Mouse (Mus musculus) midbrain, postnatal 0 days (tissue): ENCODE data around the gene Pygo1. TPM values are rescaled to one million over a fixed set of nuclear protein-coding genes. Genes with fewer than 3 reads are reported as not detected.

Experiments used
- ATAC-seq: fragments of 200-750 bp; cut with Nextera tagmentation; 2 replicates; pipeline ENCODE4 v1.8.0; 2017; ENCODE audit warnings: moderate number of reproducible peaks, mild to moderate bottlenecking, moderate TSS enrichment, moderate library complexity; ENCODE audit not compliant: low FRiP score
- DNase-seq: peaks from one replicate; pipeline ENCODE4 v3.0.0-alpha.2; 2015; ENCODE audit warnings: low spot score
- H3K27ac ChIP-seq: fragments of 300-500 bp; sonication (generic); 2 replicates; pipeline ENCODE4 v1.5.1; 2014; ENCODE audit warnings: low read depth, mild to moderate bottlenecking, low read length, mixed read lengths
- H3K27me3 ChIP-seq: fragments of 300-500 bp; sonication (generic); 2 replicates; pipeline ENCODE4 v1.6.1; 2014; ENCODE audit warnings: low read length, control low read depth, mixed read lengths; ENCODE audit not compliant: insufficient read depth
- H3K36me3 ChIP-seq: fragments of 300-500 bp; sonication (generic); 2 replicates; pipeline ENCODE4 v1.6.1; 2014; ENCODE audit warnings: low read length, control low read depth, mixed read lengths; ENCODE audit not compliant: insufficient read depth
- H3K4me1 ChIP-seq: fragments of 300-500 bp; sonication (generic); 2 replicates; pipeline ENCODE4 v1.6.1; 2014; ENCODE audit warnings: mild to moderate bottlenecking, control low read depth, antibody characterized with exemption, low read length, mixed read lengths; ENCODE audit not compliant: insufficient read depth
- H3K4me2 ChIP-seq: fragments of 300-500 bp; sonication (generic); 2 replicates; pipeline ENCODE4 v1.6.1; 2014; ENCODE audit warnings: low read depth, mild to moderate bottlenecking, low read length, mixed read lengths; ENCODE audit not compliant: poor library complexity, severe bottlenecking
- H3K4me3 ChIP-seq: fragments of 300-500 bp; sonication (generic); 2 replicates; pipeline ENCODE4 v1.5.1; 2014; ENCODE audit warnings: low read depth, mild to moderate bottlenecking, low read length, moderate library complexity
- H3K9ac ChIP-seq: fragments of 300-500 bp; sonication (generic); replicated peaks from 2 replicates; pipeline ENCODE4 v1.6.1; 2014; ENCODE audit warnings: mild to moderate bottlenecking, low read length, moderate library complexity, mixed read lengths; ENCODE audit not compliant: poor library complexity, severe bottlenecking
- H3K9me3 ChIP-seq: fragments of 300-500 bp; sonication (generic); 2 replicates; pipeline ENCODE4 v1.6.1; 2016; ENCODE audit warnings: low read length, control low read depth
- CTCF ChIP-seq: IDR thresholded peaks from 2 replicates; pipeline ENCODE4 v1.5.1; 2016; ENCODE audit warnings: antibody characterized with exemption, mild to moderate bottlenecking
- WGBS: fragments of 180-500 bp; shearing (Covaris S2); extraction: QIAGEN DNeasy Blood & Tissue Kit; methylation state at CpG from one replicate; pipeline ENCODE4 v1.1.7; 2014; 5-methylcytosine and 5-hydroxymethylcytosine counted together
- polyA plus RNA-seq: library from polyadenylated mRNA; unstranded; fragments of >200 nt; fragmentation: Nextera tagmentation; extraction: Ambion mirVana; gene quantifications from 2 replicates; pipeline ENCODE4 v1.2.1, GENCODE M21; 2015
- total RNA-seq: library from RNA; depleted of rRNA; stranded (reverse); fragments of >200 nt; gene quantifications from 2 replicates; pipeline ENCODE4 v1.2.3, GENCODE M21; 2014

Pygo1 gene
- total and polyA plus RNA-seq, 2 experiments from 2014 or later, result 9.3 to 40.1 TPM

DNA sequence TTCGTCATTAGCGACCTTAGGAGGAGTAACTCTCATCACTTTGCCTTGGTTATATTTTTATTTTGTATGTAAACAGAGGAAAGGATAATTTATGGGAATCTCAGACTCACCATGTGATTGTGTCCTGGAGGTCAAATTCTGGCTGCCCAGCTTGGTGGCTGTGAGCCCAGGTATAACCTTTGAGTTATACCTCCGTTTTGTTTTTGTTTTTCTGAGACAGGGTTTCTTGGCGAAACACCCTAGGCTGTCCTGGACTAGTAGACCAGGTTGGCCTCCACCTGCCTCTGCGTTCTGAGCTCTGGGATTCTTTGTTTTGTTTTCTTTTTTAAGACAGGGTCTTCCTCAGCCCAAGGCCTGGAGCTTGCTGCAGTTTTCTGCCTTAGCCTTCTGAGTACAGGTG is 63.3 kb downstream of the Pygo1 start:
- no peak for ATAC-seq
- Histone ChIP-seq H3K9me3 (no peaks in the 10 kb centered on the region), H3K27ac (no peak overlapping the region), H3K4me1 (peaks cover 9% of the 10 kb centered on the region; the same call in 1 of the 2 replicates), H3K9ac (no peak overlapping the region), H3K4me2 (no peak overlapping the region), H3K4me3 (no peak overlapping the region), H3K36me3 (no peaks in the 10 kb centered on the region), H3K27me3 (no peaks in the 10 kb centered on the region)
- DNase-seq, result no peak
- TF ChIP-seq CTCF, result no peak
- 84% methylated on average over 5 of the region's 5 CpGs for WGBS

DNA sequence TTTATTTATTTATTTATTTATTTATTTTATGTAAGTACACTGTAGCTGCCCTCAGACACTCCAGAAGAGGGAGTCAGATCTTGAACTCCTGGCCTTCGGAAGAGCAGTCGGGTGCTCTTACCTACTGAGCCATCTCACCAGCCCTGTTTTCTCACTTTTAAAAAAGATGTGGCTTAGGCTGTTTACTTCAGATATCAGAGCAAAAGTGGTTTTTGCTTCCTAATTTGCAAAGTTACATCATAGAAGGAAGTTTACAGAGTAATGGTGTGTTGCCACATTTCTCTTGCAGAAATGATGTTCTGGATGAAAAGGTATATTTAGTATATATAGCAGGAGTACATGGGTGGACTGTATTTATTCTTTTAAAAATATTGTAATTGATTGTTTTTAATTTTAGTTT is 66.0 kb downstream of the Pygo1 start:
- WGBS, result 97% methylated on average over 2 of the region's 2 CpGs
- Histone ChIP-seq H3K27me3 (no peaks in the 10 kb centered on the region), H3K4me3 (no peak overlapping the region), H3K9me3 (no peaks in the 10 kb centered on the region), H3K27ac (no peak overlapping the region), H3K4me2 (no peak overlapping the region), H3K36me3 (no peaks in the 10 kb centered on the region), H3K4me1 (peaks cover 2% of the 10 kb centered on the region; the same call in 1 of the 2 replicates), H3K9ac (no peak overlapping the region)
- TF ChIP-seq CTCF, result no peak
- no peak for ATAC-seq
- DNase-seq, result no peak

DNA sequence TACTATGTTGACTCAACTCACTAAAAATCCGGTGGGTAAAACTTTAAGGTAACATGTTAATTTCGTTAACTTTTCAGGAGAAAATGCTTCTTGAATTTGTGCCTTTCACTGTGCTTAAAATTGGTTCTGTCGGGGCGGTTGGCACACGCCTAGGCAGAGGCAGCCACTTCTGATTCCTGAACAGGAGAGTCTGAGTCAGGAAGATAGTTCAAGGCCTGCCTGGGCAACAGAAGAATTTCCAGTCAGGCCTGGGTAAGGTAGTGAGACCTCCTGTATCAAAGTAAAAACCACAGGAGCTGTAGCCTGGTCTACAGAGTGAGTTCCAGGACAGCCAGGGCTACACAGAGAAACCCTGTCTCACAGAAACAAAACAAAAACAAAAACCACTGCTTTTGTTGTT is 67.1 kb downstream of the Pygo1 start:
- ATAC-seq, result no peak
- no peak for DNase-seq
- H3K36me3 ChIP-seq, result no peaks in the 10 kb centered on the region
- TF ChIP-seq CTCF, result no peak
- no peaks in the 10 kb centered on the region for H3K27me3 ChIP-seq
- no peaks in the 10 kb centered on the region for H3K4me1 ChIP-seq
- no peak overlapping the region for H3K9ac ChIP-seq
- WGBS, result 95% methylated on average over 5 of the region's 5 CpGs
- H3K4me3 ChIP-seq, result no peak overlapping the region
- no peaks in the 10 kb centered on the region for H3K9me3 ChIP-seq
- no peak overlapping the region for H3K27ac ChIP-seq
- H3K4me2 ChIP-seq, result no peak overlapping the region

DNA sequence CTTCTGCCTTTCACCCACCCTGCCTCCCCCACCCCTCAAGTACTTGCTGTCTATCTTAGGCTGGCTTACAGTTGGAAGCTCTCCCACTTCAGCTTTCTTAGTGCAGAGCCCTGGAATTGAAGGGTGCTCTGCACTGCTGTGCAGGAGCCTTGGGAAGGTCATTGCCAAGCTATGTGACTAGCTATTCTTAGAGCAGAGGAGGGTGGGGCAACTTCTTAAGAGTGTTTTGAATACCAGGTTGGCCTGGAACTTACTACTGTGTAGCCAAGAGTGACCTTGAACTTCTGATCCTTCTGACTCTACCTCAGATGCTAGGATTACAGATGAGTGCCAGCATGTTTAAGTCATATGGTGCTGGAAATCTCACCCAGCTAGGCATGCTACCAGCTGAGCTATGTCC is 70.7 kb downstream of the Pygo1 start:
- Histone ChIP-seq H3K27me3 (no peaks in the 10 kb centered on the region), H3K9ac (no peak overlapping the region), H3K36me3 (0 out of 2 replicates have a peak, but pooled peaks cover 3% of the 10 kb centered on the region), H3K4me1 (no peaks in the 10 kb centered on the region), H3K9me3 (no peaks in the 10 kb centered on the region), H3K27ac (no peak overlapping the region), H3K4me2 (no peak overlapping the region), H3K4me3 (no peak overlapping the region)
- TF ChIP-seq CTCF, result no peak
- no peak for ATAC-seq
- no peak for DNase-seq

DNA sequence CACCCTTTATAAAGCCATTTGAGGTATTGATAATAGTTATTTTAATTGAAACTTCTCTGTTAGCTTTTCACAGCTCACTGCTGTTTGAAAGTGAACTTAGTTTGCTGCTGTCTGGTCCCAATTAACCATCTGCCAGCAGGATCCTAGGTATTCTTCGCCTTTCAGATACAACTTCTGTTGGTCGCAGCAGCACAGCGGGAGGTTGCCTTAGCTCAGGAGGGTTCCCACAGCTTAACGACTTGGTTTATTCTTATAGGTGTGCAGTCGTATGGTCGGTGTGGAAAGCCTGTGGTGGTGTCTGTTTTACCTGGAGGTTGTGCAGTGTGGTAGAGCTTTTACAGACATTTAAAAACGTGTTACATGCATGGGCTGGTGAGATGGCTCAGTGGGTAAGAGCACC is 71.4 kb downstream of the Pygo1 start:
- Histone ChIP-seq H3K4me3 (no peak overlapping the region), H3K9ac (no peak overlapping the region), H3K4me2 (no peak overlapping the region), H3K27me3 (no peaks in the 10 kb centered on the region), H3K4me1 (no peaks in the 10 kb centered on the region), H3K9me3 (no peaks in the 10 kb centered on the region), H3K36me3 (peaks cover 7% of the 10 kb centered on the region; the same call in 1 of the 2 replicates), H3K27ac (no peak overlapping the region)
- DNase-seq (no peak), ATAC-seq (no peak)
- WGBS, result 60% methylated on average over 7 of the region's 7 CpGs
- no peak for TF ChIP-seq CTCF

DNA sequence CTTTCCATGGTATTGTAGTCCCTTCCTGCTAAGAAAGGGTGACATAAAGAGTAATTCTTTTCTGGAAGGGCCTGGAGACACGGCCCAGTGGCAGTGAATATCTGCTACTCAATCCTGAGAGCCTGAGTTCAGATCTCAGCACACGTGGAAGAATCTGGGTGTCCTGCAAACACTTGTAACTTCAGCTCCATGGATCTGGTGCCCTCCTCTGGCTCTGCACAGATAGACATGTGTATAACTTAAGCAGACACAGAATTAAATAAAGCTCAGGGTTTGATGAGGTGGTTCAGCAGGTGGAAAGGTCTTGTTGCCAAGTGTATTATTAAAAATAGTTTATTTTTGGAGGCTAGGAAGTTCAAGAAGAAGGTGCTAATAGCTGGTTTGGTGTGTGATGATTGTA is 75.0 kb downstream of the Pygo1 start:
- ATAC-seq (no peak), DNase-seq (no peak)
- Histone ChIP-seq H3K36me3 (peaks cover 31% of the 10 kb centered on the region), H3K4me2 (no peak overlapping the region), H3K4me3 (no peak overlapping the region), H3K27ac (no peak overlapping the region), H3K27me3 (no peaks in the 10 kb centered on the region), H3K9me3 (no peaks in the 10 kb centered on the region), H3K9ac (no peak overlapping the region), H3K4me1 (no peaks in the 10 kb centered on the region)
- 71% methylated on average over 2 of the region's 2 CpGs for WGBS
- TF ChIP-seq CTCF, result peak; percentile 39
